Mouse (Mus musculus): Measurements from ENCODE around the gene Vmac. TPM values are rescaled to one million over a fixed set of nuclear protein-coding genes. Genes with fewer than 3 reads are reported as not detected.

The Vmac gene
- 3.6 and 4.1 TPM in 2 replicates for total RNA-seq (2015)
- 2.7 and 2.8 TPM in 2 replicates for total RNA-seq (2017)

DNA sequence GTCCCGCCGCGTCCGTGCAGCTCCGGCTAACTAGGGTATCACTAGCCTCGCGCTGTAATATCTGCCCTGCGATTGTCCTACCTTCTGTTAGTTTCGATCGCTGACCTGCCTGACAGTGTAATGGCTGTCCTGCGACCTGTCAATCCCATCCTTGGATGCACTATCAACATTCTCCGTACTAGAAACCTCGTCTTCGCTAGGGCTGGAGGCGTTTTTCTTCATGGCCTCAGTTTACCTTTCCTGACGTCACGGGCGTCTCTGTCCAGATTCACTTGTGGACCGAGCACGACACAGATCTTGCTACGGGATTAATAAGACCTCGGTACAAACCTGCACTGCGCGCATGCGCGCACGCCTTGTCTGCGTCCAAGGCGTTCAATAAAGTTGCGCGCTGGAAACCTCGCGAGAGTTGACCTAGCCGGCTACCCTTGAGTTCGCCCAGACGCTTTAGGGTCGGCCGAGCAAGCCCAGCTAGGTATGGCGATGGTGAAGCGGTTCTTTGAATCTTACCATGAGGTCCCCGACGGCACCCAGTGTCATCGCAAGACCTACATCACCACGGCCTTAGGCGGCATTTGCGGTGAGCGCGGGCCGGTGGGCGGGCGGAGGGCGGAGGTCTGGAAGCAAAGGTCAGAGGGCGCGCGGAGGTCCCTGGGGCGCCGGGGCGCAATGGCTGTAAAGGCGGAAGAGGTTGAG is at the start of gene Vmac, which contains the start of gene Ndufa11:
TSS of gene Vmac (minus strand) at position 660 of the 696 bp plus-strand sequence.
TSS of gene Ndufa11 (plus strand) at position 405 of the 696 bp plus-strand sequence.
- ATAC-seq (ENCODE audit: poor library complexity, severe bottlenecking): peak; percentile 61

DNA sequence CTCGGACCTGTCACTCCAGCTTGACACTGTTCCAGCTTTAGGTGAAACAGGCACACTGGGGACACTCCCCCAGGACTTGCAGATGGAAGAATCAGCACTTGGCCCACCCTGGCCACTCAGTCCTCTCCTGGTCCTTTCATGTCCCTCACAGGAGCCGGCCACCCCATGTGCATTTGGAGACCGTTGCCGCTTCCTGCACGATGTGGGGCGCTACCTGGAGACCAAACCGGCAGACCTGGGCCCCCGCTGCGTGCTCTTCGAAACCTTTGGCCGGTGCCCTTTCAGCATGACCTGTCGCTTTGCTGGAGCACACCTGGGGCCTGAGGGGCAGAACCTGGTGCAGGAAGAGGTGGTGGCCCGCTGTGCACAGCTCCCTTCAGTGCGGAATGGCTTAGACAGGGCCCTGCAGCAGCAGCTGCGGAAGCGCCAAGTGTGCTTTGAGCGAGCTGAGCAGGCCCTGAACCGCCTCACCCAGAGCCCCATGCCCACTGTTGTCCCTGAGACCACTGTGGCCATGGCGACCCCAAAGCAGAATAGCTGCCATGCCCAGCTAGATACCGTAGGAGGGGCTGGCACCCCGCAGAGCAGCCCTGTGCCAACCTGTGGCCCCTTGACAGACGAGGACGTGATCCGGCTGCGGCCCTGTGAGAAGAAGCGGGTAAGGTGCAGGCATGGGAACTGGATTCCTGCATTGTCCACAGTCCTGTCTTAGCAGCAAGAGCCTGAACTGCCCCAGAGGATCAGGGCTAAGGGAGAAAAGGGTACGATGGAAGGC is 49.0 kb upstream of the Vmac start:
- ATAC-seq (ENCODE audit: poor library complexity, severe bottlenecking): no peak

DNA sequence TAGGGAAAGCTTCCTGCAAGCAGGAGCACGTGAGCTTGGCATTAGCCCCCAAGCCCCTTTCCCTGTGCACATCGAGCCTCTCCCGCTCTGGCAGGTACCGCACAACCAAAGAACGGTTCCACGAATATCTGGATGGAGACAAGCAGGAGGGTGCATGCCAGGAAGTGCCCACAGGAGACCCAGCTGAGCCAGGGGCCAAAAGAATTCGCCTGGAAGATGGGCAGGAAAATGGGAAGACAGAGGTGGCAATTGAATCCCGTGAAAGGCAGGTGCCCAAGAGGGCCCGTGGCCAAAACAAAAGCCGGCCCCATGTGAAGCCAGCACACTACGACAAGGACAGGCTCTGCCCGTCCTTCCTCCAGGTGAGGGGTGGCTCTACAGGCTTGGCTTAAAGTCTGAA is 47.6 kb upstream of the Vmac start:
- ATAC-seq (ENCODE audit: poor library complexity, severe bottlenecking): no peak

DNA sequence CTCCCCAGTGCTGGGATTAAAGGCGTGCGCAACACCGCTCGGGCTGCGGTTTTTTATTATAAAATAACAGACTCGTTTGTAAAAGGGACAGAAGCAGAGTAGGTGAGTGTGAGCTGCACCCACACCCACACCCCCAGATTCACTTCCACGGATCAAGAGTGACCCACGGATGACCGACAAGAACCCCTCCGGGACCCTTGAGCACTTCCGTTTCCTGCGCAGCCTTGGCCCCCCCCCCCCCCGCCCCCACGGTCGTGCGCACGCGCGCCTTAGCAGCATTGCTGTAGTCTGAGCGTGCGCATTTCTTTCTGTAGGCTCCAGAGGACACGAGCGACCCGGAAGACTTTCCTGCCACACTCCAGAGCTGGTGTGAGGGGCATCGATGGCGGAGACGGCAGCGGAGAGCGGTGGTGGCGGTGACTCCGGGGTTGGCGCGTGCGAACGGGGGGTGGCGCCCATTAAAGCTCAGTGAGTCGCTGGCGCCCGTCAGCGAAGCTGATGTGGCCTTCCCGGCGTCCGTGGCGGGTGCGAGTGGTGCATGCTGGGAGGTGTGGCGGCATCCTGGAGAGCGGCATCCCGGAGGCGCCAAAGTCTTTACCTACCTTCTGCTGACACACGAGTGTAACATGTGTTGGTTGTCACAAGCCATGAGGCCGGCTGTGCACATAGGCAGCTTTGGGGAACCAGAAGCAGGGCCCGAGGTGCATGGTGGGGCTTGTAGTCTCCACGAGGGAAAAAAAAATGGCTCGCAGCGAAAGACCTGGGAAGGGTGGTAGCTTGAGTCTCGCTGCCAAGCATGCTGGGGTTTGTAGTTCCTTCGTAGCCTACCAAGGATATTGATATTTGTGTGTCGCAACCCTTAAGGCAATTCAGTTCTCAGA is 46.9 kb upstream of the Vmac start, which contains the start of gene Dus3l:
TSS of gene Dus3l (plus strand) at position 284 of the 881 bp plus-strand sequence.
- peak; percentile 77 for ATAC-seq (ENCODE audit: poor library complexity, severe bottlenecking)

DNA sequence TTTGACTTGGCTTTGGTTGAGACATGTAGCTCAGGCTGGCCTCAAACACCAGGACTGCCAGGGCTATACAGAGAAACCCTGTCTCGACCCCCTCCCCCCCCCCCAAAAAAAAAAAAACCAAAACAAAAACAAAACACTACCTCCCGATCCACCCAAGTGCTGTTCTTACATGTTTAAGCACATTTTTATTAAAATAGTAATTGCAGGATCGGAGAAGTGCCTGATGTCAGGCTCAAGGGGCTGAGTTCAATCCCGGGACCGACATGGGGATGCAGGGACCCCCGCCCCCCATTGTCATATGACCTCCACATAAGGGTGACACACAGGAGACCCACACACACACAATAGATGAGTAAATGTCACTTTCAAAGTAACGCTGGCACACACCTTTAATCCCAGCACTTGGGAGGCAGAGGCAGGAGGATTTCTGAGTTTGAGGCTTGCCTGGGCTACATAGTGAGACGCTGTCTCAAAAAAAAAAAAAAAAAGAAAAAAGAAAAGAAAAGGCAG is 46.0 kb upstream of the Vmac start:
- no peak for ATAC-seq (ENCODE audit: poor library complexity, severe bottlenecking)

DNA sequence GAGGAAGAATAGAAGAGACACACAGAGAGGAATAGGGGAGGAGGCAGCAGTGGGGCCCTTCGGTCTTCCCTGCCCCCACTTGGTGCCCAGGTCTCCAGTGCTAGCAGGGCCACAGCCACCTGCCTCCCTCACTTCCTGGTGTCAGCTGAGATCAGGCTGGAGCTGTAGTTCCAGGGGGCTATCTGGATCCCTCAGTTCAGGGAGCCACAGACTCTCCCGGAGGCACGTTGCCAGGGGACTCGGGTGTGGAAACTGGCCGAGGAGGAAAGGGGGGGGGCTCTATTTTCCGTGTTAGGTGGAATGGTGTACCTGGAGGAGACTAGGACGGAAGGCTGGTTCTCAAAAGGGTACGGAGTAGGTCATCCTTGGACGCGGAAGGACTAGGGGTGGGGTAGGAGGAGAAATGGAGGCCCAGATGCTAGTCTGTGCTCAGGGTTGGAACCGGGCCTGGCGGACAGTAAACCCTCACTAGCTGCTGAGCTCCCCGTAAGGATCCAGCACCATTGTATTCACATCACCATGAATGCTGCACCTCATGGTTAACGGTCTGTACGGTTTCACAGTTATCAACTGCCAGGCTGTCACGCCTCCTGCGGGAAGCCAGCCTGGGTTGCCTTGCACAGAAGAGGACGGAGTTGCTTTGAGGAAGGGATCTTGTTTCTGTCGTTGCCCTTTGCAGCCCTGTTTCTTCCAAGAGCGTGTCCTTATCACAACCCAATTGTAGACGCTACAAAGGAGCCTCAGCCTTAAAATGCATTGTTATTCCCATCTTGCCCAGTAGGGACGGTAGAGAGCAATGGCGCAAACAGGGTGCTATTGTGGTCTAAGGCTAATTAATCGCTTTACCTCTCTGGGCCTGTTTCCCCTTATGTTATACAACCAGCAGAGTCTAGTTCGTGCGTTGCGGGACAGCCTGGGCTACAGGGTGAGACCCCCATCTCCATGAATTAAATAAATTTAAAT is 45.2 kb upstream of the Vmac start:
- peak; percentile 40 for ATAC-seq (ENCODE audit: poor library complexity, severe bottlenecking)

DNA sequence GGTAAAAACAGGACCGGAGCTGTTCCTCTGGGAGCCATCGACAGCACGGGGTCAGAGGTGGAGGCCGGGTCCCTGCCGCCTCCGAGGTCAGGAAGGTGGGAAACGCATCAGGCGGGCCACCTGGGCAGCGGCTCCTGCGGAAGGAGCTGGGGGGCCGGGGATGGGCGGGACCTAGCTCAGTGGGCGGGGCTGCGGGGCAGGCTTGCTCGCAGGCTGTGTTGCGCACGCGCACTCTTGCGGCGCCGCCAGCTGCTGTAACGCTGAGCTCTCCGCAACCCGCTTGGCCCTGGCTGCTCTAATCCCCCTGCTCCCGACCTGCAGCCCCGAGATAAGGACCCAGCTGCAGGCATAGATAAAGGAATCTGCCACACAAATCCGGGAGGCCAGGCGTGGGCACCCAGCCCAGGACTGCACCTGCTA is 44.2 kb upstream of the Vmac start:
- ATAC-seq (ENCODE audit: poor library complexity, severe bottlenecking): peak; percentile 38

DNA sequence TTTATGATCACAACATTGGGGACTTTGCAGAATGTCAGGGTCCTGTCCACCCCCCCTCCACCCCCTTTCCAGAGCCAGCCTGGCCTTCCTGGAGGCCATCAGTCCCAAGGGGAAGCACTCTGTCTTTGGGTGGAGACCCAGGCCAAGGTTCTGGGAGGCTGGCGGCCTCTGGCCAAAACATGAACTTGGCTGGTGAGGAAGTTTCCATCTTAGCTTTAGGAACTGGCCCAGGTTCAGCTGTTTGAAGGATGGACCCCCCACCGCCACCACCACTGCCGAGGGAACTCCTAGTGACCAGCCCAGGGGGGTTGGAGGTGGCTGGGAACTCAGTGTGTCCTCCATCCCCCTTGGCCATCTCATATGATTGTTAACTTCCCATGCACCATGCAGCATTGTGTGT is 43.3 kb upstream of the Vmac start:
- no peak for ATAC-seq (ENCODE audit: poor library complexity, severe bottlenecking)

DNA sequence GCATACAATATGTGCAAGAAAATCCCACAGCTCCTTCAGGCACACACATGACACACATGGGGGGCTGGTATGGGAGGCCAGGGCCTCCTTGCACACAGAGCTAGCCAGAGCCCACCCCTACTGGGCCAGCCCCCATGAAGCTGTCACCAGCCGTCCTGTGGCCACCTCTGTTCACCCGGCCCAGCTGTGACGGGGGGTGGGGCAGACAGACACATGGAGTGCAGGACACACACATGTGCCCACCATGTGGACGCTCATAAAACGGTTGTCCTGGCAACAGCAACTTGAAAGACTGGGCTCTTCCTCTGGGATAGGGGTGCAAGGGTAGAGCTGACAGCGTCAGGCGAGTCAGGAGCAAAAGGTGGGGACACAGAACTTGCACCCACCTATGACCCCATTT is 41.4 kb upstream of the Vmac start:
- no peak for ATAC-seq (ENCODE audit: poor library complexity, severe bottlenecking)

DNA sequence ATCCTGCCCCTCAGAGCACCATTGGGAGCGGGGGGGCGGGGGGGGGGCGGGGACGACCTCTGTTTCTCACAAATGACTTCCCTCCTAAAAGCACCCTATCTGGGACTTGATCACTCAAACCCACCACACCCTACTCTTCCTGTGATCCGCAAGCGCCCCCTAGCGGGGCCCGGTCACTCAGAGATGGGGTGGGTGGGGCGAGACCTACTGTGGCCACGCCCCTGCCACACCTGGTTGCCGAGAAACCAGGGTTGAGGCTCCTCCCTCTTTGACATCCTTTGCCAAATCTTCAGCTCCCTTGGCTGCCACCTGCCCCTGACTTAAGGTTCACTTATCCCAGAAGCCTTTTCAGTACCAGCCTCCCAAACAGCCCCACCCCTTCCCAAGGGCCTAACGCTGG is 40.3 kb upstream of the Vmac start:
- ATAC-seq (ENCODE audit: poor library complexity, severe bottlenecking): peak; percentile 36

DNA sequence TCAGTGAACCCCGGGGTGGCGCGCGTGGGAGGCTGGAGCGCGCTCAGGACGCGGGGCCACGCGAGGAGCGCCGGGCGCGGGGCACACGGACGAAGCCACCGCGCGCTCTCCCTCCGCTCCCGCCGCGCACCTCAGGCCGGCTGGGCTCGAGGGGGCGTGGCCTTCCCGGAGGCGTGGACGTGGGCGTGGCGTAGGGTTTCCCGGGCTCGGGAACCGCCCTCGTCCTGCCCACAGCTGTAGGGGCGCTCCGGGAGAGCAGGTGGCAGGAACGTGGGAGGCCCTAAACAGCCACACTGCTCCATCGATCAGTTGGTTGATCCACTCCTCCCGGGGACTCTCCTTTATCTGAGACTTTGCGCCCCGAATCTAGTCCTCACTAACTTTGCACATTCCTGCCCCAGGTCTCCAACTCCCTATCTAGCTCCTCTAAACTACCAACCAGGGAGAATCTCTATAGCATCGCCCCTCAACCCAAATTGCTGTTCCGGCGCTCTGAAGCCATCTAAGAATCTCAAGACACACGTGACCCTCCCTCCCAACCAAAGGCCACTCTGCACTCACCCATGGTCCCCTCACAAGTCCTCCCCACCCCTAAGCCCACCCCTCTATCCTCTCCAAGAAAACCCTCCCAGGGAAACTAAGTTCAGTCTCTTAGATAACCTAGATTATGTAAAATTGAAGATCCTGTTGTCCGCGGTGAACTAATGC is 39.7 kb upstream of the Vmac start, which contains the start of gene Nrtn:
TSS of gene Nrtn (minus strand) at position 115 of the 708 bp plus-strand sequence.
- ATAC-seq (ENCODE audit: poor library complexity, severe bottlenecking): peak; percentile 61

DNA sequence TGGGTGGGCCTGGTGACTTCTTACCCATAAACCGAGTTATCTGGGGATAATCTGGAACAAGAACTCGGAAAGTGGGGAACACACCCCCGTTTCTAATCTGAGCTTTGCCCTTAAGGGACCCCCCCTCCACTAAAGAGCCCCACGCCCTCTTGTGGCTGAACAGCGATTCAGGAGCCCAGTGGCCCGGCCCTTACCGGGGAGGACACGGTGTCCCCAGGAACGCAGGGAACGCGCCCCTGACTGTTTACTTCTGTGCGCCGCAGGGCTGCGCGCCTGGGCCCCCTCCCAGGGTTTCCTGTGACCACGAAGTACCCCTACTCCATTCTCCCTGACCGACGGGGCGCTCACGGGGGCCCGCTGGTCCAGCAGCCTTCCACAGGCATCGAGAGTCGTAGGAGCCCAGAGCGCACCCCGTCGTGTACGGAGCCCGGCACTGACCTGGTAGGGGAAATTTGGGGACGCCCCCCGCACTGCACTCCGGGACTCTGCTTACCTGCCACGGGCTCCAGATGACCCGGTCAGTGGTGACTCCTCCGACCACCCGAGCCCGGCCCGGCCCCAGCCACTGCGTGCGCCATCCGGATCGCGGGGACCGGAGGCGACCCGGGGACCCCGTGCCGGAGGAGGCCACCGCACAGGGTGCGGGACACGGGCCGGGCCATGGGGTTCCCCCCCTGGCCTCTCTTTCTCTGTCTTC is 39.0 kb upstream of the Vmac start:
- ATAC-seq (ENCODE audit: poor library complexity, severe bottlenecking): no peak

DNA sequence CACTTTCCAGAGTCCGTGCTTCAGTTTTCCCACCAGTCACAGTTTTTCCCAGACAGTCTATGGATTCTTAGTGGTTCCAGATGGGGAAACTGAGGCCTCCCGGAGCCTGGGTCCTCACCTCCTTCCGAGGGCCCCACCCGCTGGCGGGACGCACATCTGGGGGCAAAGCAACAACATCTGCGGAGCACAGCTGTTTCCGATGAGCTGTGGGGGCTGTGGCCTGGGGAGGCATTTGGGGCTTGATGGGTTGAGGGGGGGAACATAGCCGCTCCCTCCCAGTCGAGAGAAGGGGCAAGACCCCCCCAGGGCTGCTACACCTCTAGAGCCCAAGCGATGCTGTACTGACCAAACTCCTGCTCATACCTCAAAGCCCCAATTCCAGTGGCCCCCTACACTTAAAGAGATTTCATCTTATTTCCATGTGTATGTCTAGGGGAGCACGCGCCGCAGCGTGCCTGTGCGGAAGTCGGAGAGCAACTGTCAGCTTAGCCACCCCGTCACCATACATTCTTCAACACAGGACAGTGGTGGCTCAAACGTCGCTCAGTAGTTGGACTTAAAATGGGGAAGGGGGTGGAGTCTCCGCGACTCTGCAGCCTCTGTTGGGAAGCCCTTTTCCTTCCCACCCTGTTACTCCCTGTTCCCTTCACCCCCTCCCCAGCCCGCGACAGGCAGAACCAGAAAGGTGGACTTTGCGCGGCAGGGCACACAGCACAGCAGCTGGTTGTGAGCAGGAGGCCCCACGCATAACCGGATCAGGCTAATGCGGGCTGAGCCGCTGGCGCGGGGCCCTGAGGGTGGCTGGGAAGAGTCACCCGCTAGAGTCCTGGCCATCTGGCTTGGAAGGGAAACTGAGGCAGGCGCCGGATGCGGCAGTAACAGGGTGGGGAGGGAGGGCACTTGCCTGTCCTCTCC is 36.7 kb upstream of the Vmac start:
- peak; percentile 36 for ATAC-seq (ENCODE audit: poor library complexity, severe bottlenecking)

DNA sequence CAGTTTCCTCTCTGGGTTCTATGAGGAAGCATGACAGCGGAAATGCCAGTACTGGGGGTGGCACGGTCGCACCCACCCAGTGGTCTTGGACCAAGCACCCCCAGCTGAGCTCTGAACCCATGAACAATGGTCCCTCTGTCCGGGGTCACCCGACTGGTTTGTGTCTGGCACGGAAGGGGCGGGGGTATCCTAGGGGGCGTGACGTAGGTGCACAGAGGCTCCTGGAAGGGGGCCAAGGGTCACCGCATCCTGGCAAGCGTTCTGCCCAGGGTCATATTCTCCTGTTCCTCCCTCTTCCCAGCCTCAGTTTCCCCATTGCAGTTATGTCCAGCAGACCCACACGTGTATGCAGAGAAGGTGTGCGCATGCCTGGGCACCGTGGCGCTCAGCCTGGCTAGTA is 35.6 kb upstream of the Vmac start:
- ATAC-seq (ENCODE audit: poor library complexity, severe bottlenecking): no peak

DNA sequence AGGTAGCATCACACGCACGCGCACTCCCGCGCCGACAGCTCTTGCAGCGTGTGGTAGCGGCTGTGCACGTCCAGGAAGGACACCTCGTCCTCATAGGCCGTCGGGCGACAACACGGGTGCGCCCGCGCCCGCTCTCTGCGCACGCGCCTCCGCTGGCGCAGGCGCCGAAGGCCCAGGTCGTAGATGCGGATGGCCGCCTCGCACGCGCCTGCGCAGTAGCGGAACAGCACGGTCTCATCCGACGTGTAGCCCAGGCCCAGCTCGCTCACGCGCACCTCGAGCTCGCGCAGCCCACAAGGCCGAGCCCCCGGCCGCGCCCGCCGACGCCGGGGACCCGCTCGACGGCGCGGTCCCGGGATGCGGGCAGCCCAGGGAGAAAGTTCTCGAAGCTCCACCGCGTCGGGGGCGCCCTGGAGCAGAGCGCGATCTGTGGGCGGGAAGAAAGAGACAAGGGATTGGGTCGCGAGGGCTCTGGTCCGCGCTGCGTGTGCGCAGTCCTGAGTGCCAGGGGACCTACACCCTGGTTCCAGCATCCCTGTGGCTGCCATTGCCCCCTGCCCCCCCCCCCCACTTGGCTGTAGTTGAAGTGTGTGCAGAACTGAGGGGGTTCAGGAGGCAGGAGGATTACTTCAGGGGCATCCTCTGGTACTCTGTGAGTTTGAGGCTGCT is 33.7 kb upstream of the Vmac start:
- ATAC-seq (ENCODE audit: poor library complexity, severe bottlenecking): no peak

DNA sequence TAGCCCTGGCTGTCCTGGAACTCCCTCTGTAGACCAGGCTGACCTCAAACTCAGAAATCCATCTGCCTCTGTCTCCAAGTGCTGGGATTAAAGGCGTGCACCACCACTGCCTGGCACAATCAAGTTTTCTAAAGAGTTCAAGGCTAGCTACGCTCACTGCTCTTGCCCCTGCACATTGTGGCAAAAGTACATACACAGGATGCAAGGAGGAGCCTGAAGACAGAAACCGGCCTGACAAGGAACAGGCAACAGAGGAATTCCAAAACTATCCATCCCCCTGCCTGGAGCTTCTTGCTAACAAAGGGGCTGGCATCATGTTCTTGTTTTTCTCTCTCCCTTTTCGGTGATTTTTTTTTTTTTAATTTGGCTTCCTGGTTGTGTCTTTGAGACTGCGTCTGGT is 26.4 kb upstream of the Vmac start:
- no peak for ATAC-seq (ENCODE audit: poor library complexity, severe bottlenecking)

DNA sequence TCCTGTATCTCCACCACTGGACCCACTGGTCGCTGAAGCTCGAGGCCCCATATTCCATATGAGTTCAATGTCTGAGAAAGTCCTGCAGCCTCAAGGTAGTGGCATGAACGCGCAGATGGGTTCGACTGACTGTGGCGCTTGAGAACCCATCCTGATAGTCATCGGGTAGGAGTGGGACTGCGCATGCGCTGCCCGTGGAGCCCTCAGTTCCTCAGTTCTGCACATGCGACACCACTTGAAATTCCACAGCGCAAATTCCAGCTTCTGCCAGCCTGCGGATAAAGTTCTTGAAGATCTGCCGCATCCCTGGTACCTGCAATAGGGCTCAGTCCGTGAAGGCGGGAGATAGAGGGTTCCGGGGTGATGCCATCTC is 23.0 kb upstream of the Vmac start:
- no peak for ATAC-seq (ENCODE audit: poor library complexity, severe bottlenecking)

All from megakaryocyte, adult 5-6 weeks (primary cell).